Mouse (Mus musculus) kidney, adult 8-10 months (tissue): ENCODE measurements around the gene Vmn1r174.
"Not testable (repeated sequence)": the region's sequence is repeated elsewhere in the genome, so short reads cannot be mapped to it uniquely, and the experiment has no call there.

ENCODE experiments used
- DNase-seq, 2 experiments: peaks; one replicate each; pipeline ENCODE4 v3.0.0; 2022

Vmn1r174 gene

DNA sequence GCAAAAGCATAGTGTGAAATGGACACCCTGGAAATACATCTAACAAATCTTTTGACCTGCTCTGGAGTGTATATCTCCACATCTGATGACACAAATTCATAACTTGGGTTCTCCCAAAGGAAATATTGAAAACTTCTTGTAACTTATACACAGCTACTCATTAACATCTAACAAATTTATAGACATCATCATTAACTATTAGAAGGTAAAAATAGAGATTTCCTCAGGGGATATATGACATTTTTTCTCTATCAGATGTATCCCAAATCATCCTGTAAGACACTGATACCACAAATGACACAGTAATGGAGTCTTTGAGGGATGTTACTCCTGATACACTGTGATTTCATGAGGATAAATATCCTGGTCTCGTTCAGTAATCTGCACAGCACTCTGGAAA, at the start of gene Vmn1r174:
Gene Vmn1r174, plus strand, starts transcription at position 301 of the 400 bp plus-strand sequence.
- DNase-seq: not testable (repeated sequence)

DNA sequence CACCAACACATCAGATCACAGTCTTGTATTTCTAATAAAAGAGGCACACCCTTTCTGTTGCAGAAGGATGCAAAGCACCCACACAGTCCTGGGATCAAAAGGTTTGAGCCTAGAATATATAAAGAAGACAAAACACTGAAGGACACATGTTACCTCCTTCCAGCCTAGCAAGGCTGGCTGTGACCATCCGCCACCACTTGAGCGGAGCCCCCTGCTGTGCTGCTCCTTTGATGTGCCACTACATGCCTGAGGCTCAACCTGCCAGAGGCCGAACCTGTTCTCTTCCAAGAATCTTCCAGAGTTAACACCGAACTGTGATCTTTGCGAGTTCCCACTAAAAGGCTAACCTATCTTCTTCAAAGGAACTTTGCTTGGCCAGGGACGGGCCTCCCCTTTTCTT, 32.5 kb downstream of the Vmn1r174 start:
- DNase-seq: no peak

DNA sequence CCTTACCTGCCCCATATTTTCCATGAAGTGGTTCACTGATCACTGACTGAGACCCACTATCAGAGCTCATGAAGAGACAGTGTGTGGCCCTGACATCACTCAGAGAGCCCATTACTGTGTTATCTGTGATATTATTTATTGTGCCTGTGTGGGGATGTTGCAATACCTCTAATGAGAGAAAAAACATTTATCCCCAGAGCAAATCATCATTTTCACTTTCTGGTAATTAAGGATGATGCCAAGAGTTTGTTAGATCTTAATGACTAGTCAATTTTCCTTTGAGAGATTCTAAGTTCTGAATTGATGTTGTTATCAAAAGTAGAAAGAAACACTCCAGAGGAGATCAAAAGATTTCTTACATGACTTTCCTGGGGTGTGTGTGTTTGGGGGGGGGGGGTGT, 58.5 kb downstream of the Vmn1r174 start, which contains the start of gene Vmn1r175:
Gene Vmn1r175, minus strand, starts transcription at position 101 of the 400 bp plus-strand sequence.
- not testable (repeated sequence) for DNase-seq
